Mouse (Mus musculus) cerebellum, adult 9-10 months (tissue): Measurements from ENCODE around the gene Slc10a7.
A peak's percentile ranks its signal among the peaks of the same experiment; 100 is the strongest.
"Not testable (repeated sequence)": the region's sequence is repeated elsewhere in the genome, so short reads cannot be mapped to it uniquely, and the experiment has no call there.

Experiments used
- DNase-seq: peaks from one replicate; pipeline ENCODE4 v3.0.0; 2022

Gene Slc10a7

GRCm38 (mm10) chr8:78509273-78510031 lies at the start of gene Slc10a7:
Slc10a7 (plus strand) TSS chr8:78509346.
- DNase-seq: peak; percentile 88

- DNase-seq: no peak
Observed at GRCm38 (mm10) chr8:78463941-78464340, 45.2 kb upstream of the Slc10a7 start.

DNA sequence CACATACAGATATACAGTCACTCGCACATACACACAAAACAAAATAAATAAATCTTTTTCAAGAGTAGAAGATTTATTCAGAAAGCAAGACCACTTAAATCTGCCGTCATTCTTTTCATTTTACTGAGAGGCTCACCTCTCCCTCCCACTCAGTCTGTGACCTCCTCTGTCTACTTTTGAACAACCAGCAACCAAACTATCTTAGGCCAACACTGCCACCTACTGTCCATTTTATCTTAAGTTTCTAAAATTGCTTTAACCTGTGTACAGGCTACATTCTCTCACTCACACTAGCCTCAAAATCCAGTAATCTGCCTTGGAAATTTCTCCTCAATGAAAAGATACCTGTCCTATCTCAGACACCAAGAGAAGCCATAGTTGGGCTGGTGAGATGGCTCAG lies 41.3 kb upstream of the Slc10a7 start:
- DNase-seq: no peak

DNA sequence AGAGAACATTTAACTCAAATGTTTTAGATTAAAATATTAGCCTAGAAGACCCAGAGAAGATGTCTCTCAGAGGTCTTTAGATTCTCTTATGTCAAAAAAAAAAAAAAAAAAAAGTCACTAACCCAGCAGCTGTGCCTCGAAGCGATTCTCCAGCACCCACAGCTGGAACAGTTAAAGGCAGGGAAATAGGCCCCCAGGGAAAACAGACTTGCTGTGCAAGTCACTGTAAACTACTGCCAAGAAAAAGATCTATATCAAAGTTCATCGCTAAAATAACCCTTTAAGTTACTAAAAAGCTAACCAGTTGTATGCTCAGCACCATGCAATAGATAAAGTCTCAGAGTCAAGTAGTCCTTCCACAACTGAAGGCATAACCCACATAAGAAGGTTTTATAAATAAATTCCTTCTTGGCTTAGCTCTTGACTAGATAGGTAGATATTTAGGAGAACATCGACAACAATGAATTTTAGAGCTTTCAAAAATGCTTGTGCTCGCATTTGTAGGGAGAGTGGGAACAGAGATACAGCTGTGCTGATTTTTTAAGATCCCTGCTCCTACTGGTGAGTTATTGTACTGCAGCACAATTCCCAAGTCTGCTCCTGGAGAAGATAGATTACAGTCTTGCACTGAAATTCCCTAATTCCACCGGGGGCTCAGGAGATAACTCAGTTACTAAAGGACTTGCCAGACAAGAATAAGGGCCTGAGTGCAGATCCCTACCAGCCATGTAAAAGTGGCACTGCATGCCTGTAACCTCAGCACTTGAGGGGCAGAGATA lies 31.9 kb upstream of the Slc10a7 start:
- no peak for DNase-seq

DNA sequence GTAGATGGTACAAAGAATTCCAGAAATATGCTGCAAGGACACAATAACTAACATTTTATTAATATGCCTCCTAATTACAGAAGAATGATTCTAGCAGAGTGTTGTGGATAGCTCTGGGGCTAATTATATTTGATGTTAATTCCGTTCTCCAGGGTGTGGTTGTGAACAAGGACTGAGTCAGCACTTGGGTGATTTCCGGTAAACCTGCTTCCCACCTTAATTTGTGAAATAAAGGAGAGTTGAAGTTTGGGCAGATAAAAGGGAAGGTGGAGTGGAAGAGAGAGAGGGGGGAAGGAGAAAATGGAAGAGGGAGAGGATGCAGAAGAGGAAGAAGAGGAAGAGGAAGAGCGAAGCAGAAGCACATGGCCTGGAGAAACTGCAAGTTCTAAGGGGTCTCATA lies 19.4 kb upstream of the Slc10a7 start:
- DNase-seq: no peak

- DNase-seq: no peak
Observed at GRCm38 (mm10) chr8:78493031-78493430, 16.1 kb upstream of the Slc10a7 start.

DNA sequence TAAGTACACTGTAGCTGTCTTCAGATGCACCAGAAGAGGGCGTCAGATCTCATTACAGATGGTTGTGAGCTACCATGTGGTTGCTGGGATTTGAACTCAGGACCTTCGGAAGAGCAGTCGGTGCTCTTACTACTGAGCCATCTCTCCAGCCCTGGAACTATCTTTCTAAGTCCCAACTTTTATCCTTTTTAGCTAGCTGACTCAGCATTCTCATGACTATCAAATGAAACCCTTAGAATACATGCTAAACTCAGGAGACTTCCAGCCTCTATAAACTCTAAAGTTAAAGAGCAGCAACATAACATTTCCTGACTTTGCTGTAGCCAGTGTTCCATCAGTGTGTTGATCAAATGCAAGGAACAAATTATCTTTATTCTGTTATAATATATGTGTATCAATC lies 12.9 kb upstream of the Slc10a7 start:
- DNase-seq: not testable (repeated sequence)

GRCm38 (mm10) chr8:78502706-78503105 lies 6.4 kb upstream of the Slc10a7 start:
- no peak for DNase-seq

GRCm38 (mm10) chr8:78507979-78508718 lies 997 bp upstream of the Slc10a7 start:
- no peak for DNase-seq

- peak; percentile 88 for DNase-seq
Observed at GRCm38 (mm10) chr8:78508719-78509272, 350 bp upstream of the Slc10a7 start, which contains the start of gene Rbmxl1. Rbmxl1 (minus strand) TSS chr8:78508898.

- DNase-seq: no peak
Observed at GRCm38 (mm10) chr8:78510094-78510493, 948 bp downstream of the Slc10a7 start.

- DNase-seq: no peak
Observed at GRCm38 (mm10) chr8:78510926-78511325, 1.8 kb downstream of the Slc10a7 start.

DNA sequence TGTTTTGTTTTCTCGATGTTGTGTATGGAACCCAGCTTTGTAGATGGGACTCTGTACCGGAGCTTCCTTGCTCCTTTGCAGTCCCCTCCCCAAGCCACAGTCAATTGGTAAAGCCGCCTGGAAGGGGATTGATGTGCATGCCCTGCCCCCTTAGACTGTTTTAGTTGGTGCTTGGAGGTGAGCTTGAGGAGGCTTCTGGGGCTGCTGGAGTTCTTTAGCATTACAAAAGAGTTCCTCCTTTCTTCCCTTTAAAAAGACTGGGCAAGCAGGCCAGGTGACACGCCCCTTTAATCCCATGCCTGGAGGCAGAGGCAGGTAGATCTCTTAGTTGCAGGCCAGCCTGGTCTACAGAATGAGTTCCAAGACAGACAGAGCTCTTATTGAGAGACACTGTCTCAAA lies 4.0 kb downstream of the Slc10a7 start:
- DNase-seq: no peak

DNA sequence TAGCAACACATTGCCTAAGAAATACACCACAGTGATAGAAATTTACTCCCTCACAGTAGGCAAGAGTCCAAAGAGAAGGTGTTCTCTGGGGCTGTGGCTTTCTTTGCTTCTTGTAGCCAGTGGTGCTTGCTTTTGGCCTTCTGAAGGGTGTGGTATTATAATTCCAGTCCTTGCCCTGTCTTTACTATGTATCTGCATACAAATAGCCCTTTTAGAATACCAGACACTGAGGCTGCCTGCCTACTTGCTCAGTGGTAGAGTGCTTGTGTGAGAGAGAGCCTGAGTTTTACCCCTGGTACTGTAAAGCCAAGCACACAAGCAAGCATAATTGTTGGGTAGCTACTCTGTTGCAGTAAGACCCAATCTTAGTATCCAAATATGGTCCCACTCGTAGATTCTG lies 5.6 kb downstream of the Slc10a7 start:
- no peak for DNase-seq

DNA sequence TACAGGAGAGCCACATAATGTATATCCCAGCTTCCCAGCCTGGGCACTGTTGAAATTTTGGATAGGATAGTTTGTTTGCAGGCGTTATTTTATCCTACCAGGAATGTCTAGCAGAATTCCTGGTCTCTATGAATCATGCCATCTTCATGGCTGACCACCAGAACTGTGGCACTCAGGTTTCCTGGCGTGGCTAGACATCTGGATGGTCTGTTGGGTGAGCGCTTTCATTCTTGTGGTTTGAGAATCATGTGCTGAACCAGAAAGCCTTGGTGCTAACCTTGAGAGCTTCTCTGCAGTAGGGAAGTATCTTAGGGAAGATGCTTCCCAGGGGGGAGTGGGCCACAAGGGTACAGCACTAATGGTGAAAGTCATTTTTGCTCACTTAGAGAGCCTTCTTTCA lies 6.0 kb downstream of the Slc10a7 start:
- DNase-seq: no peak

DNA sequence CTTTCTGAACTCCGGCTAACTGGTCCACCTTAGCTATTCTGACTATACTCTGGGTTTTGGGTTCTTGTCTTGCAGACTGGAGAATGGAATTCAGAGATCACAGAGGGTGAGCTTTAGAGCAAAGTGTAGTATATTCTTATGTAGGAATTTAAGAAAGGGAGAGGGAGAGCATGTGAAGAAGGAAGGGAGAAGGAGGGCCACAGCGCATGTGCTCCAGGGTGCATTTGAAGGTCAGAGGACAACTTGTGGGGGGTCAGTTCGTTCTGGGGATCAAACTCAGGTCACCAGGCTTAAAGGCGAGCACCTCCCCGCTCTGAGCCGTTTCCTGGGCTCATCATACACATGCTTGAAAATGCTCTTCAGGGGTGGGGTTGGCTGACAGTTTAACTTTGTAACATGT lies 24.8 kb downstream of the Slc10a7 start:
- DNase-seq: no peak

DNA sequence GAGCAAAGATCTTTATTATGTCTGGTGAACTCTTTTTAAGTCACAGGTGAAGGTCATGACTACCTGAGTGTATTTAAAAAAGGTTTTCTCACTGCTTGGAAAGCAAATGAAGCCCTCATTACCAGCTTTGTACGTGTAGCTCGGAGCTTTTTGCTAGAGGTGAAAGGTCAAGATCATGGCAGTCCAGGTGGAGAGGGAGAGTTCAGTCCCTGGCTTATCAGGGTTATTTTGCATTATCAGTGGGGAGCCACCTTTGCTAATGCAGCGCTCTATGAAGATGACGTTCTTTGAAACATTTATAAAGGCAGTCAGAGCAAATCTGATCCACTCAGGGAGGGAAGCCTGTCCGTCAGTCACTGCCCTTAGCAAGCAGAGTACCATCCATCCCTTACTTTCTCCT lies 27.6 kb downstream of the Slc10a7 start:
- no peak for DNase-seq

DNA sequence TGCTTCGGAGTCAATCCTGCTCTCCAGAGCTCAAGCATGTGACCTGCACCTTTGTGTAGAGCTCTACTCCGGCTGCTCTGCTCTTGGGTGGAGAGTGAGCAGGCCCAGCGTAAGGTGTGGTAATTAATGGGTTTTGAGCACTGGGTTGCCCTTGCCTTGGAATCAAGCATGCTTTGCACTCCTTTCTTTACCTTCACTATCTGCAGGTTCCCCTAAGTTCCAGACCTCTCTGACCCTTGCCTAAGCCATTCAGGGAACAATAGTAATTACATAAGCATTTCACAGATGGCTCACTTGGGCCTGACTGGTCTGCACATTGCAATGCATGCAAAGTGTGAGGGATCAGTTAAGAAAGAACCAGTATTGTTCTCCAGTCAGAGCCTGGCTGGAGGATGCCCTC lies 28.6 kb downstream of the Slc10a7 start:
- DNase-seq: no peak

- DNase-seq: not testable (repeated sequence)
Observed at GRCm38 (mm10) chr8:78542670-78543069, 33.5 kb downstream of the Slc10a7 start.

- DNase-seq: no peak
Observed at GRCm38 (mm10) chr8:78543621-78544020, 34.5 kb downstream of the Slc10a7 start.

DNA sequence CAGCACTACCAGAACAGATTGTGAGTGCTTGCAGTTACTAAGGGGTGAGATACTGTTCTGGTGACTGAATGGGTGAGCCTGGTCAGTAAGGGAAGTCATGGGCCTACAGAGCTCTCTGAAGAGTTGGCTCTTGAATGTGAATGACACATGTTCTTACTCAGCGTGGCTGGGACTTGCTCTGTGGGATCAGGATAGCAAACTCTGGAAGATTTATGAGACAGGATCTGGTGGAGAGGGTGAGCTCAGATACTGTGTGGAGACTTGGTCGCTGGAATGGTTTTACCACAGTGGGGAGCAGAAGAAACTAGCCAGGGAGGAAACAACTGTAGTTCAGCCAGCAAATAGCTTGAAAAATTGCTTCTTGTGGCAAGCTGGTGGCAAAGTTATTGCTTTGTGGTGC lies 35.4 kb downstream of the Slc10a7 start:
- DNase-seq: no peak

GRCm38 (mm10) chr8:78545153-78545817 lies 36.1 kb downstream of the Slc10a7 start:
- DNase-seq: not testable (repeated sequence)
